Mouse (Mus musculus) c-Kit-negative CD71-positive TER-119-positive erythroid progenitor cells, embryonic 14.5 days (primary cell): ENCODE measurements around the gene 2010003K11Rik.

Source experiments
- DNase-seq: peaks from one replicate; pipeline ENCODE4 v3.0.0-alpha.2; 2013; ENCODE audit warnings: low read depth, low spot score

The 2010003K11Rik gene

DNA sequence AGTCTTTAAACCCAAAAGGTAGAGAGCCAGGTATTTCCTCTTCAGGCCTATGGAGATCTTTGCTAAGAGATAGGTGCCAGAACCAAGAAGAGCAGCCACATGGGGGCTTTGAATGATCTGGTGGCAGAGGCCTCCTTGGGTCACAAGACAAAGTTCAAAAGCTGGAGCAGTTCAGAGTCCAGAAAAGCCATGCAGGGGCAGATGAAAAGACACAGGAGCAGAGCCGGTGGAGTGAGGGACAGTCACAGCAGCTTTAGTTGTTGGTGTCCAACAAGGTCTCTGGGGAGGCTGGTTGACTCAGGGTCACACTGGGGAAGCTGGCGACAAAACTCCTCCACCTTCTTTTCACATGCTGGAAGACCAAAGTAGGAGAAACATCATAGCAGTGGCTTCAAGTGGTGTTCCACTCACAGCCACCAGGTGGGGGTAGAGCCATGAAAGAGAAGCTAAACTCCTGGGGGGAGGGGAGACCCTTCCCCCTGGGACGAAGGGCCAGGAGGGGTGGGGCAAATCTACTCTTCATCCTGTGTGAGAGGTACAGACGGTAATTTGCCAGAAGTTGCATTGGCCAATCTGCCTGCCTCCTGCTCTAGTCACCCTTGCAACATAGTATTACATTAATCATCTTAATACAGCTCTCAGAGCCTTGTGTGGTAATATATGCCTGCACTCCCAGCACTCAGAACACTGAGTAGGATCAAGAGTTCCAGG lies 965 bp downstream of the 2010003K11Rik start:
- peak; percentile 57 for DNase-seq

DNA sequence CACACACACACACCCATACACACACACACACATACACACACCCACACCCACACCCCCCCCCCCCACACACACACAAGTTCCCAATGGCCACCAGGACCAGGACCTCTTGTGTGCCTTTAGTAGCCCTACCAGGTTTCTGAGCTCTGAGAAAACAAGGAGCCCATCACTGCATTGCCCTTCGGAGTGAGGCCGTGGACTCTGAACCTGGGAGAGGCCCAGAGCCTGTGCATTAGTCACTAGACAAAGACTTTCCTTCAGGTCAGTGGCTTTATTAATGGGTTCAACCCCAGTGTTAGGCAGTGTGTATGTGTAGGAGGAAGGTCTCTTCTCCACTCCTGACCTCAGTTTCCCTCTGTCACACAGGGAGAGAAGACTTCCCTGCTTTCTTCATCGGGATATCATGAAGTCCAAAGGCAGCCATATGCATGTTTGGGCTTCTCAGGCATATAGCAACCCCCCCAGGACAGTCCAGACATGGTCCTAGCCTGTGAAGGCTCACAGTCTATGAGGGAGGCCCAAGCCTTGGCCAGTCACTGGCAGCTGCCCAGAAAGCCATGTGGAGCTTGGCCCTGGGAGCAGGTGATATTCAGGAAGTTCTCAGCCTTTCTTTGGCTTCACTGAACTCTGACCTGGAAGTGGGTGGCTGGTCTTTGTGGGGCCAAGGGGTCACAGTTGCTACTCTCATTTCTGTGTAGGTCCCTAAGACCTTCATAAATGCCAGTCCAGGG lies 1.7 kb downstream of the 2010003K11Rik start:
- no peak for DNase-seq

DNA sequence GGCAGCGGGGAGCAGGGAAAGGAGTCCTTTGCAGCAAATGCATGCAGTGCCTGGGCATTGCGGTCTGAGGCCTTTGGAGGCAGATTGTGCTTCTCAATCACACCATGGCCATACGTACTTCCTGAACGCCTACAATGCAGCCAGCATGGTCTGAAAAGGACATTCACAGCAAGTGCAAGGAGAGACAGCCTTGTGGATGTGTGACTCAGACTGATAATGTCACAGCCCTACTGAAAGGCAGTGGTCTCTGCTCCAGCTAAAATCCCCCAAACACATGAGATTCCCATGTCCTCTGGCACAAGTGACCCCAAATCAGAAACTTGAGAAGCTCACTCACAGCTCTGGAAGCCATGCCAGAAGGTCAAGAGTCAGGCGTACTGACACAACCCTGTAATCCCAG lies 2.6 kb downstream of the 2010003K11Rik start:
- no peak for DNase-seq

DNA sequence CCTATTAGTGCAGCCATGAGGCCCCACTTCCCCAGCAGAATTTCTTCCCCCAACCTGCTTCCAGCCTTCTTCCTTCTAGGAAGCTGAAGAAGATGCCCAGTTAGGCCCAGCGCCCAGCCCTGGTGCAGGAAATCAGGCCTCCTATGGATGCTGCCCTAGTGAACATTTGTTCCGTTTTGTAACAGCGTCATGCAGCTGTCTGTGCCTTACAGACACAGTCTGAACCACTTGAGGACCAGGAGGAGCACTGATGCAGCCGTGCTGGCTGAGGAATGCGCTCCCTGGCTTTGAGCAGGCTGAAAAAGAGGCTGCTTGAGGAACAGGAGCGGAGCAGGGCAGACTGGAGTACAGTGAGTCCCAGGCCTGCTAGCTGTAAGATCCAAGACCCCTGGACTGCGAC lies 3.7 kb downstream of the 2010003K11Rik start:
- no peak for DNase-seq

DNA sequence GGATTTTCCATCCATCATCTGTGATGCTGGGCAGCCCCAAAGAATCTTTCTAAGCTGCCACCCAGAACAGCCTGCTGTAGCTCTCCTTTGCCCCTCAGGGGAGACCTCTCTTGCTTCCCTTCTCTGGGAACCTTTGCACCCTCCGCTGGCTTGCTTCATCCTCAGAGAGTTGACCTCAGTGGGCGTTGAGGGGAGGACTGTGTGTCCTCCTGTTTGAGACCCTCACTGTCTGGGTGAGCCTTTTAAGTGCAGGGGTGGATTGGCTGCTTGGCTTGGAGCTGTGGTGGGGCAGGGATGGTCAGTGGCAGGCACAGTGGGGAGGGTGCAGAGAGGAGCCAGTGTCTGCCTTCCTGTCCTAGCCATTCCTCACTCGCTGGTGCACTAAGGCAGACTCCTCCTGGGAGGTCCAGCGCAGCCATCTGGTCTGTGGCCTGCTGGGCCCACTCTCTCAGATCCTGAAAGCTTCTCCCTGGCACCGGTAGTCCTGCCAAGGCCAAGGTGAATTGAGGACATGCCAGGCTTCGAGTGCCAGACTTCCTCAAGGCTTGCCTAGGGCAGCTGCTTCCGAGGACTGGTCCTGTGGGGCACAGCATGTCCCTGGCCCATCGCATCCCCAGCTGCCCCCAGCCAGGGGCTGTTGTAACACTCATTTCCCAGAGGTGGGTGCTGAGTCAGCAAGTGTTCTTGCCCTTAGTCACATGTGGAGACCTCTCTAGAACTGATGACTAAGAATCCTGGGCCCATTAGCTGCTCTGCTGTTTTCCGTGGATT lies 5.7 kb downstream of the 2010003K11Rik start:
- no peak for DNase-seq

DNA sequence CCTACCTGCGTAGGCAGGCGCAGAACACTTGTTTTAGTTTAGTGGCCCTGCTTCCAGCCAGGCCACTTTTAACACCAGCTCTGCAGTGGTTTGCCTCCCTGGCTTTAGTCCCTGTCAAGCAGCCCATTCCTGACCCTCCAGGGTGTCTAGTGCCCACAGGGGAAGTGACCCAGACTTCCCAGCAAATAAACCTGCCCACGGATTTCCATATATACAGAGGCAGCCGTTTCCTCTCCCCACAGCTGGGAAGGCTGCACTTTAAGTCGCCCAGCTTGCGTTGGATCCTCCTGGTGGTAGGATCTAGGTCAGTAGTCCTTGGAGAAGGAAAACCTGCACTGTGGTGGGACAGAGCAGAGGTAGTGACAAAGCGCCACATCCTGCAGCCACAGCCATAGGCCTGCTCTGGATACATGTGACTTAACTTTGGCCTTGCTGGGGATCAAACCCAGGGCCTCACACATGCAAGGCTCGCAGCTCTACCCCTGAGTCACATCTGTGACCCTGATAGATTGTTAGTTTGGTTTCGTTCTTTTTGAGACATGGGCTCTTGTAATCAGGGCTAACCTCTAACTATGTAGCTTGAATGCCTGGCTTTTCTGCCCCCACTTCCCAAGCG lies 7.2 kb downstream of the 2010003K11Rik start:
- no peak for DNase-seq

DNA sequence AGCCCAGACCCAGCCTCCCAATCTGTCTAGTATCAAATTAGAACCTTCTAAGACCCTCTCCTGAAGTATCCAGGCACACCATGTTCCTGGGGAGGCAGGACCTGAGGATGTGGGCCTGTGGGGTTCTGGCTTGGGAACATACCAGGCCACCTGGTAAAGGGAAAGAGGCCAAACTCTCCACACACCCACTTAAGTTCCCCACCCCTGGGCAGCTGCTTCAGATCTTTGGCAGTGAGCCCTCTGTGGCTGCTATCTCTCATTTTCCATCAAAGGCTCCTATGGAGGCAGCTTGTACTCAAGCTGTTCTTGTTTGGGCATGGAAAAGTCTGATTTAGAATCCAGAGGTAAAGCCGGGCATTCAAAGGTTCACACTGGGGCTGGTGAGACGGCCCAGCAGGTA lies 10.5 kb downstream of the 2010003K11Rik start:
- DNase-seq: no peak

DNA sequence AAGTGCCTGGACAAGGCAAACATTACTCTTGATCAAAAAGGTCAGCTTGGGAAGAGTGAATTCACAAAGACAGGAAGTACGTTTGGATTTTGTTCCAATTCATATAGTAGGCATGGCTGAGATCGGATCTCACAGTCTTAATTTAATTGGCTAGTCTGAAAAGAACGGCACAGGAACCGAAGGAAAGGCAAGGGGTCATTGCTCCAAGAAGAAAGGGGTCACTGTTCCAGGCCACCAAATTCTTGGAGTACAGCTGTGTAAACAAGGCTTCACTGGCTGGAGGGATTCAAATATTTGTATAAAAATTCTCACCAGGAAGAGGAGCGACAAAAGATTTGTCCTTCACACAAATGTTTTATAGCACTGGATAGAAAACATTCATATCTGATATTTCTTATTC lies 13.4 kb downstream of the 2010003K11Rik start:
- DNase-seq: no peak

DNA sequence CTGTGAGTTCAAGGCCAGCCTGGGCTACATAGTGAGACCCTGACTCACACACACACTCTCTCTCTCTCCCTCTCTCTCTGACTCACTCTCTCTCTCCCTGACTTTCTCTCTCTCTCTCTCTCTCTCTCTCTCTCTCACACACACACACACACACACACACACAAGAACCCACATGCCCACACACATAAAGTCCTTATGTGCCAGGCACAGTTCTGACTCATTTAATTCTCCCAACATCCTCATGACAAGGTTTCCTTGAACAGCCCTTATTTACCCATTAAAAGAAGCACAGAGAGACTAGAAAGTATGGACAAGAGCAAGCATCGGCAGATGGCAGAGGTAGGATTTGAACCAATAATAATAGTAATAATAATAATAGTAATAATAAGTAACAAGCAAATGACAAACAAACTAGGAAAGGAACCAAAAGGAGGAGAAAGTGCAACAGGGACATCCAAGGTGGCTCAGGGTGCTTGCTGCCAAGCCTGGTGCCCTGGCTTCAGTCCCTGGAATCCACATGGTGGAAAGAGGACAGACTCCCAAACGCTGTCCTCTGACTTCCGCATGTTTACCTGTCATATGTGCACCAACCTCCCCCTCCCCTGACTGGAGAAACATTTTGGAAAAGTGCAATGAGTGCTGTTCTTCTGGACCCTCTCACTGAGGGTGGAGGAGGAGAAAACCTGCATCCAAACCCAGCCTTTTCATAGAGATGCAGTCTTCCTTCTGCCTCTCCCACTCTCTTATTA lies 16.1 kb downstream of the 2010003K11Rik start:
- DNase-seq: no peak

DNA sequence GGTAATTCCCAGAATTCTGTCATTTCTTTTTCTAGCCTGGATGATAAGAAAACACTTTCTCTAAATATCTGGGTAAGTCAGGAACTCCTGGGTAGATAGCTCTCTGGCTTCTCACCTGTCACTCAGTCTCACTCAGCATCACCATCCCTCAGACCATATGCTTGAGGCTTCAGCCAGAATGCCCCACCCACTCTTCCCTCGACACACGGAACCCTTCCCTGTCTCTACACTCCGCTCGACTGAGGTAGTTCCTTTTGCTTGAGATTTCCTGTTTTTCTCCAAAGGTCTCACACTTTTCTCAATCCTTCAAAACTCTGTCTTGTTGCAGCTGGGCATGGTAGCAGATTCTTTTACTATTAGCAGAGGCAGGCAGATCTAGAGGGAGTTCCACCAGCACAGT lies 17.1 kb downstream of the 2010003K11Rik start:
- DNase-seq: no peak

DNA sequence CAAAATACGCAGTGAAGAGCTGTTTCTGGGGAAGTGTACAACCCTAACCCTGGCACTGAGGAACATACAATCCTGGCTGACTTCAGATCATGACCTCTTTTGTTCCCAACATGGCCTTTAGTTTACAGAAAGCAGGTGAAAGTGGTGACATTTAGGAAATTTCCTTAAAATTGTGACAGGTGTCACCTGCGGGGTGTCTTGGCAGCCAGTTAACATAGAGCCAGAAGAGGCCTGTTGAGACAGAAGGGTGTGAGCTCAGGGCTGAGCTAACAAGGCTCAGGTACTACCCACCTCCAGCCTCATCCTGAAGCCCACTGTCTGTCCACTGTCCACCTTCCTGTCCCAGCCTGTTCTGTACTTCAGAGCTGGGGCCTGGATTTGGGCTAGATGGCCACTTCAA lies 18.3 kb downstream of the 2010003K11Rik start:
- DNase-seq: no peak

DNA sequence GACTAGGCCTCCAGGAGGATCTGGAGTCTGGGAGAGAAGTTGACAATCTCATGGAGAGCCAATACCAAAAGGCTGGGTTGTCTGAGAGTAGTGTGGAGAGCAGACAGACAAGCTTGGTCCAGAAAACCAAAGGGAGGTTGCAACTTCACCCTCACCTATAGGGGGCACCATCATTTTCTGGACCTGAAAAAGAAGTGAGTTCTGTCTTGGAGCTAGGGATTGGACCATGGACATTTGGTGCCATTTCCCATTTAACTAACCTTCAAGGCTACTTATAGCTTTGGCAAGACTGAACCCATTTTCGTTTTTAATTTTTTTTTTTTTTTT lies 20.2 kb downstream of the 2010003K11Rik start:
- DNase-seq: no peak

DNA sequence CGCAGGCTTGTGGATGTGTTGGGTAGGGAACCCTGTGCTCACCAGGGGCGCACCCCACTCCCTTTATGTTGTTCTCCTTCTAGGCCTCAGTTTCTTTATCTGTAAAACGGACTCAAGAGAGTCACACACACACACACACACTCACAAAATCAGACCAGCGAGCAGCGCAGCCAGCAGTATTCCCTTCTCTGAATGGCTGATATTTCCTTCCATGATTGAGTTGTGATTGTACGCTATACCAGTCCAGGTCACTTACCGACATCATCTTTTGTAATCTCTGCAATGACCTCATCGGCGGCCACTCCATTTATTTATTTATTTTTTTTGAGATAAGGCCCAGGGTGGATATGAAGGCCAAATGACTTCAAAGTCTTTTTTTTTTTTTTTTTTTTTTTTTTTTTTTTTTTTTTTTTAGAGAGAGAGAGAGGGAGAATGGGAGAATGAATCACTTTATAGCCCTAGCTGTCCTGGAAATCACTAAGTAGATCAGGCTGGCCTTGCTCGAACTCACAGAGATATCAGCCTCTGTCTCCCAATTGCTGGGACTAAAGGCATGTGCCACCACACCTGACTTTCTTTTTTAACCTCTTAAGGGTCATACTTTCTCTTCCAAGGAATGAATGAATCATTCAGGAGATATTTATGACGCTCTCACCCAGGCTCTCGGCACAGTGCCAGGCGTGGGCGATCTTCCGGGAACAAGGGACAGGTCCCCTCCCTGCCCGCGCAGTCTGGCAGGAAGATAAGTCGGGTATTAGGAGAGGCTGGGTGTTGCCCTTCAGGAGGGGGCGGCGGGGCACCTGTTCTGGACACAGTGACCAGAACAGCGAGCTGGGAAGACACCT lies 20.8 kb downstream of the 2010003K11Rik start, which contains the start of gene Syt12:
Gene Syt12 (minus strand): TSS at position 103 of the 845 bp plus-strand sequence.
- DNase-seq: no peak

DNA sequence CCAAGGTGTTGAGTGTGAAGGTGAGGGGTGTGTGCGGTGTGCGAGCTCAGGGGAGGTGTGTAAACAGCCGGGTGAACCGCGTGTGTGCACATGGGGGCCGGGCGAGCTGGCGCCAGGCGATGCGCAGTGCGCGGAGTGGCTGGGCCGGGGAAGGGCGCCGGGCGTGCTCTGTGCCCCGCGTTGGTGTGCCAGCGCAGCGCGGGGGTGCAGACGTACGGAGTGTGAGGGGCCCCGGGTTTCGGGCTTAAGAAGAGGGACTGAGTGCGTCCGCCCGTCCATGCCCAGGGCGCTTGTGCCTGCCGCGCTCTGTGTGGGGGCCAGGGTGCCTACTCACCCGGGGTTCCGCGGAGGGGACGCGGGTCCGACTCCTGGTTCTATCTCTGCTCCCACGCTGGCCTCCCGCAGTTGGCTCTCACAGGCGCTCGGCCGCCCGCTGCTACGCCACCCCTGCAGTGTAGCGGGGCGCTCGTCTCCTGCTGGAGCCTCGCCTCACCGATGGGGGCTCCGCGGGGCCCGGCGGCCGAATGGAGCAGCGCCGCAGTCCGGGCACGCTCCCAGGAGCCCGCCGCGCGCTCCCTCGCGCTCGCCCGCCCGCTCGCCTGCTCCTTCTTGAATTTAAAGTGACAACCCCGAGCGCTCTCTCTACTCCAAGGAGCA lies 21.7 kb downstream of the 2010003K11Rik start:
- DNase-seq: no peak

DNA sequence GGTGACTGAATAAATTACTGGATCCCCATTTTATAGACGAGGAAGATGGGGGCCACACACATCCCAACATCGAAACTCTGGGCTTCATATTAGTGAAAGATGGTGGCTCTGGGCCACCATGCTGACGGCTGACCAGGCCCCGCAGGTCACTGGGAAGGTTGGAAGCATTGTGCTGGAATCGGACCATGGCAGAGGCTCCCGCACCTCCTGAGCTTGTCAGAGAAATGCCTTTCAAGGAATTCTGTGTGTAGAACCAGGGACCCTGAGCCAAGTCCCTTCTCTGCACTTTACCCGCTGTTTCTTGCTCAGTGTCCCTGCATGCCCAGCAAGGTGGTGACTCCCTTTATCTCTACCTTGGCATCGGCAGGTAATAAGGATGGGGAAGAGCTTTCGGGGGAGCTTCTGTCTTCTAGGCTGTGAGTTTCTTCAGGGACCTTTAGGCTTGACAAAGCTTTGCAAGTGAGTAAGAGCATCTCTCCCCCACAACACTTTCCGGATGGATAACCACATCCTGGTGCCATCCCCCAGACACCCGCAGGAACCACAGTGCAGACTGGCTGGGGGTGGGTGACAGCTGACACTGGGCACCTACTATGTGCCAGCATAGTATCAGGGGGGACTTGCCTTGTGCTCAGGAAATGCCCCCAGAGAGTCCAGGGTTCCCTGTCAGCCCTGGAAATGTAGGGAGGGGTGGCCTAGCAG lies 23.0 kb downstream of the 2010003K11Rik start:
- no peak for DNase-seq

DNA sequence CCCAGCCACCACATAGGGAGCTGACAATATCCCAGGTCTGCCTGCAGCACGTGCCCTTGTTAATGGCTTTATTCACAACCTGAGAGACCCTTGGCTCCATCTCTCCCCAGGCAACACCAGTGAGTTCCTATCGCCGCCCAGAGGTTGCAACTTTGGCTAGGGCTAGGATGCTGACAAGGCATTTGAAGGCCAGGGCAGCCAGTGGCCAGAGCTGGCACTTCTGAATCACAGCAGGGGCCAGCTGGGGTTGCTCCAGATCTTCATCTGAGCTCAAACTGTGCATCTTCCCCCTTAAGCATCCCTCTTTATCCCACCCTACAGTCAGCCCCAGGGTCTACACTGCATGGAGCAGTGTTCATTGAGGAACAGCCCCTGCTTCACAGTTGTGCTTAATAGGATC lies 23.6 kb downstream of the 2010003K11Rik start:
- DNase-seq: no peak

DNA sequence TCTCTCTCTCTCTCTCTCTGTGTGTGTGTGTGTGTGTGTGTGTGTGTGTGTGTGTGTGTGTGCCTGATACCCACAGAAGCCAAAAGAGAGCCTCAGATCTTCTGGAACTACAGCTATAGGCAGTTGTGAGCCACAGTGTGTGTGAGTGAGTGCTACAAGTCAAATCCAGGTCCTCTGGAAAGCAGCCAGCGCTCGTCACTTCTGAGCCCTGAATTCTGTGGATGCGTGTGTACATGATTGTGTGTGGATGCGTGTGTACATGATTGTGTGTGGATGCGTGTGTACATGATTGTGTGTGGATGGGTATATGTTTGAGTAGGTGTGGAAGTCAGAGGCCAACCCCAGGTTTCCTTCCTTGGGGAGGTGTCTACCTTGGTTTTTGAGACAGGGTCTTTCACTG lies 24.8 kb downstream of the 2010003K11Rik start:
- no peak for DNase-seq

DNA sequence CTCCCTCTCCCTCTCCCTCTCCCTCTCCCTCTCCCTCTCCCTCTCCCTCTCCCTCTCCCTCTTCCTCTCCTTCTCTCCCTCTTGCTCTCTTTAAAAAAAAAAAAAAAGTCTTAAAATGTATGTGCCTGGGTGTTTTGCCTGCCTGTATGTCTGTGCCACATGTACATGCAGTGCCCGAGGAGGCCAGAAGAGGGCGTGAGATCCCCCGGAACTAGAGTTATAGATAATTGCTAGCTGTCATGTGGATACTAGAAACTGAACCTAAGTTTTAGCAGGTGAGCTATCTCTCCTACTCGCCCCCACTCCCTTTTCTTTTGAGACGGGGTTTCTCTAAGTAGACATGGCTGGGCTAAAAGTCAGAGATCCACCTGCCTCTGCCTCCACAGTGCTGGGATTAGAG lies 30.0 kb downstream of the 2010003K11Rik start:
- DNase-seq: peak; percentile 19

DNA sequence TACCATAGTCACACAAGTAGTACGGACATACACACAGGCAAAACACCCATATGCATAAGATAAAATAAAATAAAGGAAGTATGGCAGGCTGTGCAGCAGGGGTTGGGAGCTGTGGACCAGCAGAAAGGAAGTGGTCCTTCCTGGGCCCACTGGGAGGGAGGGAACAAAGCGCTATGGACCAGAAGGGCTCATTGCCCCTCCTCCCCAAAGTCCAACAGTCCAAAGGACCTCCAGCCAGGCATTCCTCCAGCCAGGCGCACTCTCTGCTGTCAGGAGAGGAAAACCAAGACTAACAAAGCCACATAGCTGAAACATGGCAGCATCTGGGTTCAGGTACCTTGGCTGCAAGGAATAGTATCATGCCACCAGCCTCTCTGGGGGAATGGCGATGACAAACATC lies 33.7 kb downstream of the 2010003K11Rik start:
- DNase-seq: no peak
